ENCODE assay signal across 22 mouse cellular contexts in the genomic region with DNA sequence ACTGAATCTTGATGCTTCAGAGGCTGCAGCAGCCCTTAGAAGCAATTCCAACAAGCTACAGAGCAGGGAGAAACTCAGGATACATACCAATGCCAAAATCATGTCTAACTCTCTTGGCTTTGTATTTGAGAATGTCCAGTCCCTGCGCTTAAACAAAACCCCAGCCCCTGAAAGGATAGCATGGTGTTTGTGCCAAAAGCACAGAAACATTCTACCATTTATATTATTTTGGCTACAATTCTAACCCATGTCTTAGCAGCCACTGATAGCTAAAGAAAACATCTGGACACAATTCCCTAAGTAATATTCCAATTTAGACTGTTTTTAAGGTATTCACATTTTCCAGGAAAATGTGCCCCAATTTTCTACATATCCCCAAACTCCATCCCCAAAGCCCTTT.
A peak's percentile ranks its signal among the peaks of the same experiment; 100 is the strongest.
DNase-seq lines count a peak whose midpoint lies in the region; ATAC-seq and TF ChIP-seq lines count a peak whose summit lies in the region.
"Had no signal": no experiment of that assay in that cellular context is flagged by ENCODE, and none has a peak within 500 bp of the region (broad histone marks: within the 10 kb centered on the region; RNA-seq: fewer than 3 reads in every experiment).

No protein-coding gene starts in this region.

- intact Hi-C loops in heart, adult 2 months (cut with DNase I) = no loop called here

- H3K4me3 ChIP-seq in heart, embryonic 13.5 days = no peak overlapping the region
- H3K4me3 ChIP-seq in heart, adult 2 months = no peak overlapping the region
- H3K4me3 ChIP-seq in intestine, embryonic 14.5 days (ENCODE audit: low read depth, low read length) = no peak overlapping the region
- no peak overlapping the region for H3K4me3 ChIP-seq in intestine, postnatal 0 days (ENCODE audit: low read depth, low read length)
- H3K4me3 ChIP-seq in limb, embryonic 14.5 days (replicated peaks; ENCODE audit: low read length) = no peak overlapping the region
- H3K4me3 ChIP-seq: liver, embryonic 15.5 days; midbrain, embryonic 13.5 days; myocyte; neural tube, embryonic 15.5 days had no signal

- H3K4me1 ChIP-seq in heart, embryonic 13.5 days = peaks cover 9% of the 10 kb centered on the region; the same call in 1 of the 2 replicates
- H3K4me1 ChIP-seq in heart, adult 2 months (ENCODE audit: control insufficient read depth, insufficient read depth, low read length) = no peaks in the 10 kb centered on the region
- peaks cover 15% of the 10 kb centered on the region; the same call in 1 of the 2 replicates for H3K4me1 ChIP-seq in intestine, embryonic 14.5 days (replicated peaks; ENCODE audit: control insufficient read depth, insufficient read depth, low read length)
- H3K4me1 ChIP-seq in intestine, postnatal 0 days (replicated peaks; ENCODE audit: control insufficient read depth, insufficient read depth, low read length) = no peaks in the 10 kb centered on the region
- H3K4me1 ChIP-seq in limb, embryonic 14.5 days (ENCODE audit: control insufficient read depth, insufficient read depth, low read length) = 0 out of 2 replicates have a peak, but pooled peaks cover 3% of the 10 kb centered on the region
- H3K4me1 ChIP-seq: liver, embryonic 15.5 days had no signal

- WGBS in heart, embryonic 13.5 days = 69% methylated on average over 1 of the region's 1 CpGs
- 68% methylated on average over 1 of the region's 1 CpGs for WGBS in heart, adult 2 months
- 42% methylated on average over 1 of the region's 1 CpGs for WGBS in intestine, embryonic 14.5 days
- WGBS in intestine, postnatal 0 days = 59% methylated on average over 1 of the region's 1 CpGs
- 63% methylated on average over 1 of the region's 1 CpGs for WGBS in limb, embryonic 14.5 days

- no peak for ATAC-seq in heart, embryonic 13.5 days (ENCODE audit: extremely low read depth, insufficient number of reproducible peaks, low FRiP score, low TSS enrichment)
- 0 out of 2 replicates have a peak, but pooled peaks have one; percentile 23 for ATAC-seq in intestine, embryonic 14.5 days (replicated peaks; ENCODE audit: low FRiP score, low TSS enrichment, low read depth)
- ATAC-seq in intestine, postnatal 0 days = no peak
- ATAC-seq in limb, embryonic 14.5 days (ENCODE audit: low FRiP score, low read depth) = peak; percentile 60
- ATAC-seq: forebrain, embryonic 16.5 days; midbrain, embryonic 13.5 days had no signal

- H3K36me3 ChIP-seq in heart, embryonic 13.5 days = no peaks in the 10 kb centered on the region
- H3K36me3 ChIP-seq in heart, adult 2 months (ENCODE audit: control insufficient read depth, insufficient read depth, low read length) = no peaks in the 10 kb centered on the region
- no peaks in the 10 kb centered on the region for H3K36me3 ChIP-seq in intestine, embryonic 14.5 days (ENCODE audit: control insufficient read depth, insufficient read depth, low read length)
- no peaks in the 10 kb centered on the region for H3K36me3 ChIP-seq in intestine, postnatal 0 days (ENCODE audit: control insufficient read depth, insufficient read depth)
- H3K36me3 ChIP-seq in limb, embryonic 14.5 days (ENCODE audit: control insufficient read depth, insufficient read depth, low read length) = no peaks in the 10 kb centered on the region
- H3K36me3 ChIP-seq: liver, embryonic 15.5 days had no signal

- no peak for TF ChIP-seq CTCF in heart, adult 2 months (IDR thresholded peaks at IDR 0.05)
- TF ChIP-seq CTCF in intestine, postnatal 0 days (IDR thresholded peaks at IDR 0.05; ENCODE audit: low read depth) = no peak

- no peak overlapping the region for H3K4me2 ChIP-seq in heart, embryonic 13.5 days
- H3K4me2 ChIP-seq in intestine, embryonic 14.5 days (ENCODE audit: low read length) = no peak overlapping the region
- H3K4me2 ChIP-seq in intestine, postnatal 0 days (replicated peaks; ENCODE audit: low read depth) = no peak overlapping the region
- no peak overlapping the region for H3K4me2 ChIP-seq in limb, embryonic 14.5 days (replicated peaks; ENCODE audit: low read depth, low read length, severe bottlenecking)
- H3K4me2 ChIP-seq: hindbrain, embryonic 14.5 days; liver, embryonic 15.5 days; midbrain, embryonic 13.5 days; neural tube, embryonic 15.5 days had no signal

- no peaks in the 10 kb centered on the region for H3K79me2 ChIP-seq in heart, adult 2 months (replicated peaks; ENCODE audit: control insufficient read depth, insufficient read depth, low read length)

- no peak for TF ChIP-seq EP300 in heart, adult 2 months (IDR thresholded peaks at IDR 0.05; ENCODE audit: insufficient read depth, low read depth, low read length)

- peak overlapping the region; percentile 77 for H3K27ac ChIP-seq in heart, embryonic 13.5 days (replicated peaks)
- no peak overlapping the region for H3K27ac ChIP-seq in heart, adult 2 months
- H3K27ac ChIP-seq in intestine, embryonic 14.5 days (ENCODE audit: low read depth) = peak overlapping the region; percentile 51; the same call in 1 of the 2 replicates
- no peak overlapping the region for H3K27ac ChIP-seq in intestine, postnatal 0 days (ENCODE audit: low read depth, low read length)
- peak overlapping the region; percentile 70; the same call in 1 of the 2 replicates for H3K27ac ChIP-seq in limb, embryonic 14.5 days (replicated peaks; ENCODE audit: low read depth, low read length)
- H3K27ac ChIP-seq: hindbrain, embryonic 14.5 days; liver, embryonic 15.5 days; midbrain, embryonic 13.5 days; neural tube, embryonic 15.5 days had no signal

- H3K27me3 ChIP-seq in heart, embryonic 13.5 days (replicated peaks) = no peaks in the 10 kb centered on the region
- H3K27me3 ChIP-seq in heart, adult 2 months (ENCODE audit: control insufficient read depth, insufficient read depth, low read length) = no peaks in the 10 kb centered on the region
- no peaks in the 10 kb centered on the region for H3K27me3 ChIP-seq in intestine, embryonic 14.5 days (replicated peaks; ENCODE audit: control insufficient read depth, insufficient read depth, low read length)
- no peaks in the 10 kb centered on the region for H3K27me3 ChIP-seq in intestine, postnatal 0 days (replicated peaks; ENCODE audit: control insufficient read depth, insufficient read depth, low read length)
- H3K27me3 ChIP-seq in limb, embryonic 14.5 days (ENCODE audit: control insufficient read depth, insufficient read depth, low read length) = no peaks in the 10 kb centered on the region
- H3K27me3 ChIP-seq: CH12.LX; liver, embryonic 15.5 days; midbrain, embryonic 13.5 days; neural tube, embryonic 15.5 days had no signal

- TF ChIP-seq POLR2A in heart, adult 2 months (IDR thresholded peaks at IDR 0.05; ENCODE audit: insufficient read depth, low read depth, low read length) = no peak
- TF ChIP-seq POLR2A in limb, embryonic 14.5 days (IDR thresholded peaks at IDR 0.05; ENCODE audit: borderline replicate concordance, extremely low read depth, insufficient read depth, insufficient read length) = no peak

- H3K9me3 ChIP-seq in heart, embryonic 13.5 days = no peaks in the 10 kb centered on the region
- H3K9me3 ChIP-seq in intestine, embryonic 14.5 days (ENCODE audit: control insufficient read depth, low read length) = no peaks in the 10 kb centered on the region
- H3K9me3 ChIP-seq in intestine, postnatal 0 days (ENCODE audit: control insufficient read depth) = no peaks in the 10 kb centered on the region
- H3K9me3 ChIP-seq in limb, embryonic 14.5 days (ENCODE audit: control insufficient read depth, low read length) = no peaks in the 10 kb centered on the region
- H3K9me3 ChIP-seq: liver, embryonic 15.5 days; midbrain, embryonic 13.5 days; neural tube, embryonic 15.5 days had no signal

- no peak for DNase-seq in heart, adult 2 months
- no peak for DNase-seq in intestine, embryonic 14.5 days (ENCODE audit: low spot score)
- peak; percentile 79 for DNase-seq in NIH3T3 (ENCODE audit: low read depth)
- peak; percentile 75 for DNase-seq in limb, embryonic 14.5 days (ENCODE audit: low spot score)
- DNase-seq in gastrocnemius, postnatal 25 days = no peak
- no peak for DNase-seq in adrenal gland, postnatal 36 days
- DNase-seq: adrenal gland, adult 8-10 months; cerebellum, adult 11 months; cerebellum, postnatal 14 days; embryo, embryonic 11 days; kidney, adult 8-10 months; right cerebral cortex, postnatal 4 days; thymus, adult 18-20 months had no signal

- H3K9ac ChIP-seq in heart, embryonic 13.5 days = no peak overlapping the region
- no peak overlapping the region for H3K9ac ChIP-seq in heart, adult 2 months (ENCODE audit: low read depth, low read length)
- no peak overlapping the region for H3K9ac ChIP-seq in intestine, embryonic 14.5 days (ENCODE audit: low read length)
- H3K9ac ChIP-seq in intestine, postnatal 0 days (ENCODE audit: low read depth, low read length) = no peak overlapping the region
- no peak overlapping the region for H3K9ac ChIP-seq in limb, embryonic 14.5 days (ENCODE audit: low read depth, low read length, severe bottlenecking)
- H3K9ac ChIP-seq: hindbrain, embryonic 14.5 days; liver, embryonic 15.5 days; midbrain, embryonic 13.5 days; neural tube, embryonic 15.5 days had no signal

Comparison
In these comparisons a context has a peak if more than half of its experiments do, and no peak if none do; other contexts are left out.
1. ATAC-seq: peak in intestine, embryonic 14.5 days (single experiment) and limb, embryonic 14.5 days (single experiment); none in heart, embryonic 13.5 days (single experiment) and intestine, postnatal 0 days (single experiment).
2. H3K27ac ChIP-seq: peak in heart, embryonic 13.5 days (single experiment), intestine, embryonic 14.5 days (single experiment) and limb, embryonic 14.5 days (single experiment); none in heart, adult 2 months (single experiment) and intestine, postnatal 0 days (single experiment).
3. DNase-seq: peak in NIH3T3 (single experiment) and limb, embryonic 14.5 days (single experiment); none in heart, adult 2 months (0 of 2), intestine, embryonic 14.5 days (single experiment), gastrocnemius, postnatal 25 days (single experiment) and adrenal gland, postnatal 36 days (0 of 2).